Mouse (Mus musculus) spleen, adult 18-20 months (tissue): ENCODE results near the gene Cmklr1.

ENCODE experiments used
- DNase-seq, 2 experiments: peaks; one replicate each; pipeline ENCODE4 v3.0.0; 2022; ENCODE audit warnings: mixed read lengths in 2 of 2

Cmklr1 gene

DNA sequence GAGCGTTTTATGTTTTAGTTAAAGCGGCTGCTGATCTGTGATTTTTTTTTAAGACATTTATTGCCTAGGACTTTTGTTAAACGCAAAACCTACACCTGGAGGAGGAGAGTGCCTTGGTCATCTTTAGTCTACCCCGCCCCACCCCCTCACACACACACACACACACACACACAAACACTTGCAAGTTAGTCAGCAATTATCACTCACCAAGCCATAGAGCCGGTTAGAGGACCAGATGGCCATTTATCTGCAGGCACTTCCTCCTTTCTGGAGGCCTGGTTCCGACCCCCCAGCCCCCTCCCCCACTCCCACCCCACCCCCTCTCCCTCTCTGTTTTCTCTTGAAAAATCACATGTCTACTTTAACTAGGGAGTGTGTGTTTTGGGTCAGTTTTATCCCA, 65.8 kb downstream of the Cmklr1 start:
- DNase-seq = no peak

DNA sequence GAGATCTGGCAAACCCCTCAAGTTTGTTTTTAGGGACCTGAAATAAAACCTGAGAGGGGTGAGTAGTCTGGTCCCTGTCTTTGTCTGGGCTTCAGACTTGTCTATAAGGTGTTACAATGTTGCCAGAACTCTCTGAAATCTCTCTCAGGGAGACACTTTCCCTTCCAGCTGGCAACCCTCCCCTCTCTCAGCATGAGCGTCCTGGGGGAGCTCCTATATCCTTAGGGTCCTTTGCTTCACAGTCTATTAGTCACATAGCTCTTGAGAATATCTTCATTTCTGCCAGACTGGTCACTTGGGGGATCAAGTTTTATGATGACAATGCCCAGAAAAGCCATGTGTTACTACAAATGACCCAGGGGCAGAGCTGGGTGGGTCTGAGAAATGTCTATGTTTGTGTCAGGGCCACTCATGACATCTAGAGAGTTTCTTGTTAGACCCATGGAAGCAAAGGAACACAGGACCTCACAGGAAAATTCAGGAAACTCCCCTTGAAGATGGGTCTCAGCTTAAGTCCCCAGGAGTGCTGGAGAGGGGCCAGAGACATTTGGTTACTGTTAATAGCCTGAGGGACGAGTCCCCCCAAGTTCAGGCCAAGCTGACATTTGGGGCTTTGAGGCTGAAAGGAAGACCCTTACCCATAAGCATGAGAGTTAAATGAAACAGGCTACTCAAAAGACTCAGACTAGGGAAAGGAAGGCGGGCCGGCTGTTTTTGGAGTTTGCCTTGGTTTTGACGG, 66.6 kb downstream of the Cmklr1 start:
- no peak for DNase-seq

DNA sequence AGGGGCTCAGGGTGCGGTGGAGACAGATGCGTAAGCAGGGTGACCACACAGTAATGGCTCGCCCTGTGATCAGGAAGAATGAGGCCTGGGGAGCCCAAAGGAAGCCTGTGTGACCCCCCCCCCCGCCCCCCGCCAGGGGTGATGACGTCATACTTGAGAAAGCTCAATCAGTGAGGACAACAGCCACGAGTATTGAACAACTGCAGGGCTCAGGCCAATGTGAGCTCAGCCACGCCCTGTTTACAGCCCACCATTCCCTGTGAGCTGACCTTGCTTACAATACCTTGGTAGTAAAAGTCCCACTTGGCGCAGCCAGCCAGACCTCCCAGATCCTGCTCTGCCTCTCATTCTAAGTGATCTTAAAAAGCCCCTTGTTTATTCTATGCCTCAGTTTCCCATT, 69.4 kb downstream of the Cmklr1 start:
- no peak for DNase-seq

DNA sequence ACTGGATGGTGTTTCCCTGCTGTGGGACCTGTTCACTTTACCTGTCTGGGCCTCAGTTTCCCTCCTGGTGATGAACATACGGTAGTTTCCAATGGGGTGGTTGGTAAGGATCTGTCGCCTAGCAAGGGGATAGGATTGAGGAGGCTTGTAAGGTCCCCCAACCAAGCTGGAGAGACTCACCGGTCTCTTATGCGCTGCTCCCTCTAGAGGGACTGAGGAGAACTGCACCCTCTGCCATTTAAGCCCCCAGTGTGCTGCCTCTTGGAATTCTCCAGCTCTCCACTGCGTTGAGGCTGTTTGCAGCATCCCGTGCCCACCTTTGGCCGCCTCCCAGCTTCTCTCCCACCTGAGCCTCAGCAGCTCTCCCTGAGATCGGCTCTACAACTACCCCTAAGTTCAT, 70.0 kb downstream of the Cmklr1 start:
- DNase-seq = no peak

DNA sequence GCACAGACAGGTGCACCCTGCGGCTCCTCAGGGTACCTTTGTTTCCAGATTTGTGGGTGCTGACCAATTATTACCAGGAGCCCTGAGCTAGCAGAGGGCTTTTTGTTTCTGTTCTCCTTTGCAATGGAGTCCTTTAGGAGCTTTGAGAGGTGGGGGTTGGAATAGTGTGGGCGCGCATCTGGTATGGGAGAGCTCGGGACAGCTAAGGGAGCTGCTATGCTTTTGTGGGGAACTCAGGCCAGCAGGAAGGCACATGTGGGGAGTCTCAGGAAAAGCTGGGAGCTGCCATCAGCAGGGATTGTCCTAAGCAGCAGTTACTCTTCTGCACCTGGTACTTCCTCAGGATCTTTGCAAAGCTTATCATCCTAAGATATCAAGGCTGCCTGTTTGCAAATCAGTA, 71.1 kb downstream of the Cmklr1 start:
- no peak for DNase-seq

DNA sequence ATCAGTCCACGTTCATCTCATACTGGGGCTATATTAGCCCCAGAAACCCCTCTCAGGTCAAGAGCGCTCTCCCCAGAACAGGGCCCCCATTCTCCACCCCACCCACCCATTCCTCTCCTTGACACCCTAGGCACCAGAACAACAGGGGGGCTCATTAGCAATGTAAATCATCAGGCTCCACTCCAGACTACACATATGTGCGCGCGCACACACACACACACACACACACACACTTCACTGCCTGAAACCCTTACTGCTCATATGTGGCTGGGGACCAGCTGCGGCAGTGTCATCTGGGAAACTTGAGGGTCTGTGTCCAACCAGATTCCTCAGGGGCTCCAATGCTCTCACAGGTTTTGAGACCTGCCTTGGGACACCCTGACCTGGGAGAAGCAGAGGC, 71.8 kb downstream of the Cmklr1 start:
- DNase-seq = no peak

DNA sequence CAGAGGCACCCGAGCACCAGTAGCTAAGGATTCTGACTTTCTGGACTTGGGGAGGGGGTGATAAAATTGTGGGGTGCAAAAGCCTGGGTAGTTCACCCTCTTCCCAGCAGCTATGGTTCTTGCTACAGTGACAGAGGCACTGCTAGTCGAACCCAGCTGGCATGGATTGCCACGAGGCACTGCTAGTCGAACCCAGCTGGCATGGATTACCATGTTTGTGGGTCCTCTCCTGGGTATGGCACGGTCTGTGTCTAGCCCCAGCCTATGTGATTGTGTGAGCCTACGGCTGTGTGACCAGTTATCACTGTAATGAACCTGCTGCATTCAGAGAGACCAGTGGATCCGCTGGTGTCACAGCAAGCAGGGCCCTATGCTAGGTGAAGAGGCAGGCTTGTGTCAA, 72.7 kb downstream of the Cmklr1 start:
- no peak for DNase-seq

DNA sequence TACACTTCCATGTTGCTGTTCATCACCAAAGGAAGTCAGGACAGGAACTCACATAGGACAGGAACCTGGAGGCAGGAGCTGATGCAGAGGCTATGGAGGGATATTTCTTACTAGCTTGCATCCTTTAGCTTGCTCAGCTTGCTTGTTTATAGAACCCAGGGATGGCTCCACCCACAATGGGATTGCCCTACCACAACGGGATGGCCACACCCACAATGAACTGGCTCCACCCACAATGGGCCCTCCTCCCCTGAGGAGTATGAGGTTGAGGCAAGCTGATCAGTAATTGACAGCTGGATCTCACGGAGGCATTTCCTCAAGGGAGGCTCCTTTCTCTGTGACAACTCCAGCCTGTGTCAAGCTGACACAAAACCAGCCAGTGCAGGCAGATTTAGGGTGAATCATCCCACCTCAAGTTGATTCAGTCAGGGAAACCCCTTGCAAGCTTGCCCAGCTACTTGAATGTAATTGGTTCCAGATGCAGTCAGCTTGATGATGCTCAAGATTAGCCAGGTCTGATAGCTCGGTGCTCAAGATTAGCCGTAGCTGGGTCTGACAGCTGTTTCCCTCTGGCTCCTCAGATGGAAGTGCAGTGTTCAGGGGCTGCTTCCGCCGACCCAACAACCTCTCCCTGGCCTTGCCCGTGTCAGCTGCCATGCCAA, 80.0 kb downstream of the Cmklr1 start:
- DNase-seq = no peak

DNA sequence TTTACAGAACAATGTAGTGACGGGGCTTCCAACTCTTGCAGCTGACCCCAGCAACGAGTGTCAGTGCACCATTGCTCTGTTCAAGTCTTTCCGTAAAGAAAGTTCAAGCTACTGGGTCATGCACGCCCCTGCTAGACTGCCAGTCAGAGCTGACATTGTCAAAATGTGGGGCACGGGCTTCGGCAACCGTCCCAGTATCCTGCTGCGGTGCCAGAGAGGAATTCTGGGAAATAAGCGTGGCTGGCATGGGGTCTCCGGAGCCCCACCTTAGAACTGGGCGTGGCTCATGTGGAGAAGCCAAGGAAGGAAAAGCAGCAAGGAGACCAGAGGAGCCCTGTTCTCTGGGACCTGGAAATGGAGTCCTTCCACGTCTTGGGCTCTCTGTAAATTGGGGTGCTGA, 84.4 kb downstream of the Cmklr1 start:
- DNase-seq = no peak

DNA sequence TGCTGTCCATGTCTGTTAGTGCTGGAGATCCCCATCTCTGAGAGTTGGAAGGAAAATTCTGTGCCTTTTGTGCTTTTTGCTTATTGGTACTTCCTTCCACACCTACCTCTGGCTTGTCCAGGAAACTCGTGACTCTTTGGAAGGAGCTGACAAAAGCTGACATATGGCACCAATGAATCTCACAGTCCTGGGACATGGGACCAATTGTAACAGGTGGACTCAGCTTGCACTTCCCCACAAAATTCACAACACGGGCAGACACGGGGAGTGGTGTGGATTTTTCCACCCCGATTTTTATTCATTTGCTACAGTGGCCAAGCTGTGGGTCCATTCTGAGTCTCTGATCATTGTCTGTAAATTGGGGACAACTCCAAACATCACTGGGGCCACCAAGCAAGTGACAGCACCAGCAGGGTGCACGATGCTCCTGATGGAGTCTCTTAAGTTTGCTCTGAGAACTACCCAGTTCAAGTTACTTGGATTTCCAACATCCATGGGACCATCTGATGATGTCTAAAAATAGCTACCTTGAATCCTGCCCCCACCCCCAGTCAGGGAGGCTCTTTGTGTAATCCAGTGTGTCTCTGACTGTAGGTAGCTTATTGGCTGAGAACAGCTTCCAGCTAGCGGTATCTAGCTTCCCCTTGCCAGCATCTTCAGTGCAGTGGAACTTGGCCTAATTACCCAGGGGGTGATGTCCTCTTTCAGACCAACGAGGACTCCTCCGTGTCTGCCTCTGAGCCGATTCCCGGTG, 84.9 kb downstream of the Cmklr1 start:
- DNase-seq = no peak

DNA sequence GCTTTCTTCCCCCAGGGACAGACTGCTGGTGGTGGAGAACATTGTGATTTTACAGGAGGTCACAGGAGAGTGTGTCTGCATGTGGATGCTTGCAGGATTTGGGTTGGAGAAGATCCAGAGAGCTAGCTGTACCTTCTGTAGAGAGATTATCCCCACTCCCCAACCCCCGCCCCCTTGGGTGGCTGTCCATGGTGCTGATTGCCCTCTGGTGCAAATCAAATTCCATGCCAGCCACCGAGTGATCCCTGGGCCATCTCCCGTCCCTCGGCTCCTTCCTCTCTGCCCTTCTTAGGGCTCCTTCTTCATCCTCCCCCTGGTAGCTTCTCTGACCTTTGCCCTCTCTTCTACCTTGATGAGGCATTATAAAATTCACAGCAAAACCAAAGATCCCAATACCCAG, 85.8 kb downstream of the Cmklr1 start:
- no peak for DNase-seq
